Mouse (Mus musculus) liver, embryonic 13.5 days (tissue): ENCODE data around the gene Exoc7. TPM values are rescaled to one million over a fixed set of nuclear protein-coding genes. Genes with fewer than 3 reads are reported as not detected.

Experiments used
- polyA plus RNA-seq: library from polyadenylated mRNA; unstranded; fragments of >200 nt; fragmentation: Nextera tagmentation; extraction: Ambion mirVana; gene quantifications from 2 replicates; pipeline ENCODE4 v1.2.1, GENCODE M21; 2015

The Exoc7 gene
- polyA plus RNA-seq, 1 experiment from 2014 or later = 21.3 TPM

Other genes starting within 250 kb of the Exoc7 start
- gene Unc13d, start 229.3 kb downstream of the Exoc7 start, polyA plus RNA-seq = 31.6 and 32.7 TPM in 2 replicates
- 58.9 and 81.2 TPM in 2 replicates for gene Wbp2, start 220.2 kb downstream of the Exoc7 start, polyA plus RNA-seq
- 3.7 and 4.0 TPM in 2 replicates for gene Trim47, start 180.0 kb downstream of the Exoc7 start, polyA plus RNA-seq
- 1.1 and 1.4 TPM in 2 replicates for gene Trim65, start 176.1 kb downstream of the Exoc7 start, polyA plus RNA-seq
- gene Mrpl38, start 168.4 kb downstream of the Exoc7 start, polyA plus RNA-seq = 66.6 and 70.9 TPM in 2 replicates
- 7.0 and 9.0 TPM in 2 replicates for gene Fbf1, start 139.1 kb downstream of the Exoc7 start, polyA plus RNA-seq
- gene Ten1, start 108.4 kb downstream of the Exoc7 start, polyA plus RNA-seq = 35.2 and 38.4 TPM in 2 replicates
- 14.5 and 18.1 TPM in 2 replicates for gene Acox1, start 108.2 kb downstream of the Exoc7 start, polyA plus RNA-seq
- gene Evpl, start 69.2 kb downstream of the Exoc7 start, polyA plus RNA-seq = 0.10 TPM in 2 replicates
- gene Srp68, start 33.0 kb downstream of the Exoc7 start, polyA plus RNA-seq = 47.6 and 51.6 TPM in 2 replicates
- gene Galr2, start 26.3 kb downstream of the Exoc7 start, polyA plus RNA-seq = 0.07 TPM in 1 of 2 replicates, not detected in the other
- 1.1 and 1.2 TPM in 2 replicates for gene Foxj1, start 28.2 kb upstream of the Exoc7 start, polyA plus RNA-seq
- gene Rnf157, start 105.8 kb upstream of the Exoc7 start, polyA plus RNA-seq = 1.1 and 1.4 TPM in 2 replicates
- gene Ubald2, start 126.9 kb upstream of the Exoc7 start, polyA plus RNA-seq = 28.2 and 33.0 TPM in 2 replicates
- not detected in 2 replicates for gene Qrich2, start 159.0 kb upstream of the Exoc7 start, polyA plus RNA-seq
- 59.3 and 62.7 TPM in 2 replicates for gene Prpsap1, start 187.0 kb upstream of the Exoc7 start, polyA plus RNA-seq
- gene Sphk1, start 223.7 kb upstream of the Exoc7 start, polyA plus RNA-seq = 28.5 and 32.7 TPM in 2 replicates